Mouse (Mus musculus): ENCODE data around the gene Kcnn3. TPM values are rescaled to one million over a fixed set of nuclear protein-coding genes. Genes with fewer than 3 reads are reported as not detected.

The Kcnn3 gene
- polyA plus RNA-seq, 2 experiments = 4.1 to 5.9 TPM

DNA sequence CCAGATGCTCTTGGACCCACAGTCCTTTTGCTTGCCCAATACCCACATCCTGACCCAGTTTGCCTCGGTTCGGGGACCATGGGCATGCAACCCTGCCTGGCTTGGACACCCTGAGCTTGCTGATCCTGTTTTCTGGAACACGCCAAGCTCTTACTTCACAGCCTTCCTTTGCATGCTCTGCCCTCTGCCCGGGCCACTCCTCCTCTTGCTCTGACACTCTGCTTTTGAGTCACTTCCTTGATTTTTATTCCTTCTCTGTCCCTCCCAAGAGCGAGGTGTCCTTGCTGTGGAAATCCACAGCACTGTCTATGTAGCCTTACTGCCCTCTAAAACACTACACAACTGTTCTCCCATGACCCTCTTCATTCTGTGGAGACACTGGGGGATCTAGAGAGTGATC, 37.7 kb upstream of the Kcnn3 start:
- Histone ChIP-seq H3K36me3 (ENCODE audit: control insufficient read depth, insufficient read depth, low read length) (no peaks in the 10 kb centered on the region), H3K4me3 (replicated peaks; ENCODE audit: low read length) (no peak overlapping the region), H3K4me1 (ENCODE audit: control insufficient read depth, insufficient read depth, low read length) (no peaks in the 10 kb centered on the region), H3K27ac (replicated peaks; ENCODE audit: low read depth, low read length) (no peak overlapping the region), H3K9ac (ENCODE audit: low read depth, low read length, severe bottlenecking) (no peak overlapping the region), H3K9me3 (ENCODE audit: control insufficient read depth, low read length) (no peaks in the 10 kb centered on the region), H3K4me2 (replicated peaks; ENCODE audit: low read depth, low read length, severe bottlenecking) (no peak overlapping the region), H3K27me3 (ENCODE audit: control insufficient read depth, insufficient read depth, low read length) (no peaks in the 10 kb centered on the region)
- DNase-seq (ENCODE audit: low spot score) = no peak
- 91% methylated on average over 5 of the region's 5 CpGs for WGBS
- ATAC-seq (ENCODE audit: low FRiP score, low read depth) = no peak
- no peak for TF ChIP-seq POLR2A (IDR thresholded peaks at IDR 0.05; ENCODE audit: borderline replicate concordance, extremely low read depth, insufficient read depth, insufficient read length)

DNA sequence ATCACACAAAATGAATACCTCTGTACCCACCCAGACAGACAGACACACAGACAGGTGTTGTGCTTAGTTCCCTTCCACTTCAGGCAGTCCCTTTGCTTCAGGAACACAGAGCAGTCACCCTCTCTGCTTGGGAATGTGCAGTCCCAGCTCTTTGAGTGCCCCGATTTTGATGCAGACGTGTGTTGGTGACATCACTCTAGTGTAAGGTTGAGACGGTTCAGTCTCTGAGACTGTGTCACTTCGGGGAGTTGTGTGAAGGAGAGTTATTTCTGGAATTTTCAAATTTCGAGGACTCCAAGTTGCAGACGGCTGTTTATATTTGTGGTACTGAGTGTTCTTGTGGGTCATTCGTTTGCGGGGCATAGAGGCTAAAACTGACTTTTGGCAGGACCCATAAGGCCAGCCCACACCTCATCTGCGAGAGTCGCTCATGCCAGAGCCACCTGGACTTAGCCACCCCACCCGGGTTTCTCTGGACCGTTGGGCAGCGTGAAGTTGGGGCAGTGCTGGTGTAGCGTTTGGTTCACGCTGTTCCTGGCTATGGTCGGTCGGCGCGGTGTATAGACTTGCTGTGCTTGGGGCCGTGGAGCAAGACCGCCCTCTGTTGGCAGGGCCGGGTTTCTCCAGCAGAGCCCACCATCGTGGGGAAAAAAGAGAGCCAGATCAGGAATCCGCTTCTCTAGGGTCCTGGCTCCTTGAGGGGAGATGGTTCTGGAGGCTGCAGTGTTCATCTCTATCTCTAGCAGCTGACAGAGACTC, 35.0 kb upstream of the Kcnn3 start:
- Histone ChIP-seq H3K36me3 (ENCODE audit: control insufficient read depth, insufficient read depth, low read length) (no peaks in the 10 kb centered on the region), H3K9me3 (ENCODE audit: control insufficient read depth, low read length) (no peaks in the 10 kb centered on the region), H3K9ac (ENCODE audit: low read depth, low read length, severe bottlenecking) (no peak overlapping the region), H3K27ac (replicated peaks; ENCODE audit: low read depth, low read length) (no peak overlapping the region), H3K4me3 (replicated peaks; ENCODE audit: low read length) (peak overlapping the region; percentile 17), H3K4me2 (replicated peaks; ENCODE audit: low read depth, low read length, severe bottlenecking) (peak overlapping the region; percentile 31; the same call in 1 of the 2 replicates), H3K27me3 (ENCODE audit: control insufficient read depth, insufficient read depth, low read length) (no peaks in the 10 kb centered on the region), H3K4me1 (ENCODE audit: control insufficient read depth, insufficient read depth, low read length) (no peaks in the 10 kb centered on the region)
- DNase-seq (ENCODE audit: low spot score) = peak; percentile 58
- 20% methylated on average over 24 of the region's 24 CpGs for WGBS
- TF ChIP-seq POLR2A (IDR thresholded peaks at IDR 0.05; ENCODE audit: borderline replicate concordance, extremely low read depth, insufficient read depth, insufficient read length) = no peak
- peak; percentile 83 for ATAC-seq (ENCODE audit: low FRiP score, low read depth)

DNA sequence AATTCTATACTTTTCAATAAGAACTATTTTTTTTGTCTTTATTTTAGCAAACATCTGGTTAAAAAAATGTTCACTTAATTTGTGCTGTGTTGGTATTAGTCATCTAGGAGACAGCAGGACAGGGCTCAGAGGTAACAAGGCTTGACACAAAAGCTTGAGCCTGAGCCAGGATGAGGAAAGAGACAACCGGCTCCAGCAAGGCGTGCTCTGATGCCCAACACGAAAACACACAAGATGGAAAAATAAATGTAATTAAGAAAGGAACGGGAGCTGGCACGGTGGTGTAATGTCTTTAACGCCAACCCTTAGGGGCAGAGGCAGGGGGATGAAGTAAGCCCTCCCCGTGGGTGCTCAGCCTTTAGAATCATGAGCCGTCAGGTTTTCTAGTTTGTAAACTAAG, 33.9 kb upstream of the Kcnn3 start:
- H3K27ac ChIP-seq (replicated peaks; ENCODE audit: low read depth, low read length) = no peak overlapping the region
- H3K4me1 ChIP-seq (ENCODE audit: control insufficient read depth, insufficient read depth, low read length) = no peaks in the 10 kb centered on the region
- ATAC-seq (ENCODE audit: low FRiP score, low read depth) = no peak
- no peaks in the 10 kb centered on the region for H3K9me3 ChIP-seq (ENCODE audit: control insufficient read depth, low read length)
- no peak overlapping the region for H3K9ac ChIP-seq (ENCODE audit: low read depth, low read length, severe bottlenecking)
- H3K4me3 ChIP-seq (replicated peaks; ENCODE audit: low read length) = no peak overlapping the region
- H3K36me3 ChIP-seq (ENCODE audit: control insufficient read depth, insufficient read depth, low read length) = no peaks in the 10 kb centered on the region
- WGBS = 80% methylated on average over 8 of the region's 8 CpGs
- DNase-seq (ENCODE audit: low spot score) = no peak
- no peaks in the 10 kb centered on the region for H3K27me3 ChIP-seq (ENCODE audit: control insufficient read depth, insufficient read depth, low read length)
- no peak for TF ChIP-seq POLR2A (IDR thresholded peaks at IDR 0.05; ENCODE audit: borderline replicate concordance, extremely low read depth, insufficient read depth, insufficient read length)
- no peak overlapping the region for H3K4me2 ChIP-seq (replicated peaks; ENCODE audit: low read depth, low read length, severe bottlenecking)

DNA sequence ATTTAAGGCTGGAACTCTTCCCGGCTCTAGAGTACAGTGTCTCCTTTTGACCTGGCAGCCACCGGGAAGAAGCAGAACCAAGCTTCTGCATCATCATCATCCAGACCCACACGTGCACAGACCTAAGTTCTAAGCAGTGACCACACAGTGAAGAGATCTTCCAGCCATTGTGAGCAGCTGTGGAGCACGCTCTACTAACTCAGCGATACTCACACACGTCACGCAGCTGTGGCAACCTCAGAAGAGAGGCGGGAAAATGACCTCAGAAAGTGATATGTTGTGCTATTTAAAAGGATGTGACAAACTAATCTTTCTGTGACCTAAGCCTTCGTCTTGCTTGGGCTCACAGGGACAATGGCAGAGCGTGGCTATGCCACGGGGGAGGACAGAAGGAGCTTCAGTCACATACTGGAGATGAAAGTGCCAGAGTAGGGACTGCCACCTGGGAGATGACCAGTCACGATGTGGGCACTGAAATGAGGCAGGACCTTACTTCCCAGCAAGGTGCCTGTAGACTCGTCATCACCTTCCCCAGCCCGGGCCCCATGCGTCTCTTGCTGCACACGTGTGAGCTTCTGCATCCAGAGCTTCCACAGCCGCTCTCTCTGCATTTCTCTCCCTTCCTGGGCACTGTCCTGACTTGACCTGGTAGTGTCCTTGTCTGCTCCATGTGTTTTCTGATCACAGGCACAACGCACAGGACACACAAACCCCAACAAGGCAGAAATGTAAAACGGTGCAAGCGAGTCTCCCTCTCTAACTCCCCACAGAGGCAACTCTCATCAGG, 32.9 kb upstream of the Kcnn3 start:
- no peak for DNase-seq (ENCODE audit: low spot score)
- WGBS = 67% methylated on average over 20 of the region's 20 CpGs
- Histone ChIP-seq H3K27ac (replicated peaks; ENCODE audit: low read depth, low read length) (no peak overlapping the region), H3K36me3 (ENCODE audit: control insufficient read depth, insufficient read depth, low read length) (no peaks in the 10 kb centered on the region), H3K4me2 (replicated peaks; ENCODE audit: low read depth, low read length, severe bottlenecking) (no peak overlapping the region), H3K4me1 (ENCODE audit: control insufficient read depth, insufficient read depth, low read length) (no peaks in the 10 kb centered on the region), H3K9me3 (ENCODE audit: control insufficient read depth, low read length) (no peaks in the 10 kb centered on the region), H3K4me3 (replicated peaks; ENCODE audit: low read length) (no peak overlapping the region), H3K27me3 (ENCODE audit: control insufficient read depth, insufficient read depth, low read length) (no peaks in the 10 kb centered on the region), H3K9ac (ENCODE audit: low read depth, low read length, severe bottlenecking) (no peak overlapping the region)
- no peak for TF ChIP-seq POLR2A (IDR thresholded peaks at IDR 0.05; ENCODE audit: borderline replicate concordance, extremely low read depth, insufficient read depth, insufficient read length)
- ATAC-seq (ENCODE audit: low FRiP score, low read depth) = no peak

DNA sequence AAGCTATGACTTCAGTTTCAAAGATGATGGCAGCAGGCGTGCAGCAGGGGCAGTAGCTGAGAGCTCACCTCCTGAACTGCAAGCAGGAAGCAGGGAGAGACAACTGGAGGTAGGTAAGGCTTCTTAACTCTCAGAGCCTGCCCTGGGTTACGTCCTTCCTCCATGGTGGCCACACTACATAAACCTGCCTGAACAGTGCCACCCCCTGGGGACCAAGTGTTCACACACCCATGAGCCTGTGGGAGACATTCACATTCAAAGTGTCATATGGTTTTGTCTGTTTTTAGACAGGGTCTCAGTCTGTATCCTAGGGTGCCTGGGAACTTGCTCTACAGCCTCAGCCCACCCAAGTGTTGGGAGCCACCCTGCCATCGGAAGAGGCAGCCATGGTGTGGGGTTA, 29.2 kb upstream of the Kcnn3 start:
- no peak for DNase-seq (ENCODE audit: low spot score)
- Histone ChIP-seq H3K9ac (ENCODE audit: low read depth, low read length, severe bottlenecking) (no peak overlapping the region), H3K4me1 (ENCODE audit: control insufficient read depth, insufficient read depth, low read length) (0 out of 2 replicates have a peak, but pooled peaks cover 5% of the 10 kb centered on the region), H3K27ac (replicated peaks; ENCODE audit: low read depth, low read length) (no peak overlapping the region), H3K4me3 (replicated peaks; ENCODE audit: low read length) (no peak overlapping the region), H3K4me2 (replicated peaks; ENCODE audit: low read depth, low read length, severe bottlenecking) (no peak overlapping the region), H3K9me3 (ENCODE audit: control insufficient read depth, low read length) (no peaks in the 10 kb centered on the region), H3K27me3 (ENCODE audit: control insufficient read depth, insufficient read depth, low read length) (no peaks in the 10 kb centered on the region), H3K36me3 (ENCODE audit: control insufficient read depth, insufficient read depth, low read length) (no peaks in the 10 kb centered on the region)
- 91% methylated on average over 3 of the region's 3 CpGs for WGBS
- TF ChIP-seq POLR2A (IDR thresholded peaks at IDR 0.05; ENCODE audit: borderline replicate concordance, extremely low read depth, insufficient read depth, insufficient read length) = no peak
- ATAC-seq (ENCODE audit: low FRiP score, low read depth) = no peak

All from limb, embryonic 14.5 days (tissue).